Mouse (Mus musculus): ENCODE measurements around the gene Rarg. TPM values are rescaled to one million over a fixed set of nuclear protein-coding genes. Genes with fewer than 3 reads are reported as not detected.

The Rarg gene
- total RNA-seq, 2 experiments from 2014 or later, result 12.2 to 14.1 TPM

DNA sequence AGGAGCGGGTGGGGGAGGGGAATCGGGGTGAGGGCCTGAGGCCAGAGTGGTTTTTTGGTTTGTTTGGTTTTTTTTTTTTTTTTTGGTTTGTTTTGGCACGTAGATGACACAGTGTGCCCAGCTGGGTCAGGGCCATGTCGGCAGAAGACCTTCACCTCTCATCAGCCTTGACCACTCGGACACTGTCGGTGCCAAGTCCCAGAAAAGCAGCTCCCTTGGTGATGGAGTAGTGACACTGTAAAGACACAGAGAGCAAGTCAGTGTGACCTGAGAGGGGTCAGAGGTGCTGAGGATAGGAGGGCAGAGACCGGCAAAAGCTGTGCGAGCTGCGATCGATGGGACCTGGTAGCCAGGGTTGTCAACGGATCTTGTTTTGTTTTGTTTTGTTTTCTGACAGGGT lies 71.1 kb downstream of the Rarg start:
- DNase-seq (ENCODE audit: low spot score in 2 of 2), result no peak
- no peak for TF ChIP-seq CTCF (conservative IDR thresholded peaks at IDR 0.05)
- Histone ChIP-seq H3K4me3 (no peak overlapping the region), H3K27ac (no peak overlapping the region)

Other genes with a start within 250 kb of the Rarg start
- under 1 TPM; 0.32 to 0.67 TPM for gene Krt18, start 229.3 kb downstream of the Rarg start, total RNA-seq (2021)
- 100 to 1,000 TPM; 196 to 199 TPM for gene Eif4b, start 183.7 kb downstream of the Rarg start, total RNA-seq (2021)
- 10 to 100 TPM; 18.4 to 25.0 TPM for gene Tns2, start 157.1 kb downstream of the Rarg start, total RNA-seq (2021)
- gene Spryd3, start 121.3 kb downstream of the Rarg start, total RNA-seq (2021), result 100 to 1,000 TPM; 151 to 155 TPM
- 1 to 10 TPM; 6.9 to 7.7 TPM for gene Igfbp6, start 113.2 kb downstream of the Rarg start, total RNA-seq (2021)
- gene Soat2, start 107.0 kb downstream of the Rarg start, total RNA-seq (2021), result not detected
- 10 to 100 TPM; 68.3 to 76.5 TPM for gene Zfp740, start 54.3 kb downstream of the Rarg start, total RNA-seq (2021)
- gene Csad, start 52.8 kb downstream of the Rarg start, total RNA-seq (2021), result 10 to 100 TPM; 39.5 to 40.4 TPM
- gene Itgb7, start 25.6 kb downstream of the Rarg start, total RNA-seq (2021), result 1 to 10 TPM; 1.0 to 3.9 TPM
- gene Gm9918, start 13.0 kb upstream of the Rarg start, total RNA-seq (2021), result not detected
- 10 to 100 TPM; 34.2 to 40.9 TPM for gene Mfsd5, start 21.9 kb upstream of the Rarg start, total RNA-seq (2021)
- 1 to 10 TPM; 1.7 to 2.1 TPM for gene Espl1, start 38.7 kb upstream of the Rarg start, total RNA-seq (2021)
- gene Pfdn5, start 68.6 kb upstream of the Rarg start, total RNA-seq (2021), result 100 to 1,000 TPM; 433 to 437 TPM
- gene Myg1, start 74.2 kb upstream of the Rarg start, total RNA-seq (2021), result 10 to 100 TPM; 61.0 to 70.2 TPM
- gene Aaas, start 93.3 kb upstream of the Rarg start, total RNA-seq (2021), result 10 to 100 TPM; 24.5 to 26.5 TPM
- under 1 TPM; 0.32 to 0.49 TPM for gene Sp7, start 109.7 kb upstream of the Rarg start, total RNA-seq (2021)
- 10 to 100 TPM; 23.1 to 33.0 TPM for gene Sp1, start 148.6 kb upstream of the Rarg start, total RNA-seq (2021)
- gene Amhr2, start 187.8 kb upstream of the Rarg start, total RNA-seq (2021), result 1 to 10 TPM in 1 of 2 experiments, under 1 TPM in 1; 0.66 to 1.2 TPM
- gene Prr13, start 201.5 kb upstream of the Rarg start, total RNA-seq (2021), result 10 to 100 TPM; 40.2 to 42.7 TPM
- 100 to 1,000 TPM; 496 to 505 TPM for gene Pcbp2, start 213.0 kb upstream of the Rarg start, total RNA-seq (2021)
- gene Gm10337, start 246.2 kb upstream of the Rarg start, total RNA-seq (2021), result not detected